Mouse (Mus musculus) ES-Bruce4 (cell line): ENCODE results near the gene Ssh1. TPM values are rescaled to one million over a fixed set of nuclear protein-coding genes. Genes with fewer than 3 reads are reported as not detected.

ENCODE experiments used
- H3K27ac ChIP-seq: 2 replicates; pipeline ENCODE4 v1.5.1; 2012; ENCODE audit warnings: low read length, inconsistent platforms; ENCODE audit not compliant: insufficient read depth
- H3K27me3 ChIP-seq: 2 replicates; pipeline ENCODE4 v1.6.1; 2012; ENCODE audit warnings: mild to moderate bottlenecking, low read length, inconsistent platforms; ENCODE audit not compliant: control insufficient read depth, poor library complexity, insufficient read depth, severe bottlenecking
- H3K36me3 ChIP-seq: 2 replicates; pipeline ENCODE4 v1.6.1; 2012; ENCODE audit warnings: inconsistent platforms, mild to moderate bottlenecking, low read length, moderate library complexity; ENCODE audit not compliant: control insufficient read depth, poor library complexity, insufficient read depth, severe bottlenecking
- H3K4me1 ChIP-seq: one replicate; pipeline ENCODE4 v1.8.1; 2011; ENCODE audit warnings: low read length; ENCODE audit not compliant: control insufficient read depth, insufficient read depth
- H3K4me3 ChIP-seq: 2 replicates; pipeline ENCODE4 v1.5.1; 2011; ENCODE audit warnings: low read depth, mild to moderate bottlenecking, low read length
- H3K9ac ChIP-seq: 2 replicates; pipeline ENCODE4 v1.6.1; 2012; ENCODE audit warnings: low read depth, mild to moderate bottlenecking, inconsistent platforms; ENCODE audit not compliant: poor library complexity, severe bottlenecking
- H3K9me3 ChIP-seq: replicated peaks from 2 replicates; pipeline ENCODE4 v1.6.1; 2012; ENCODE audit warnings: mild to moderate bottlenecking, low read length, inconsistent platforms; ENCODE audit not compliant: control insufficient read depth, poor library complexity, insufficient read depth, severe bottlenecking
- CTCF ChIP-seq: IDR thresholded peaks from one replicate; pipeline ENCODE4 v1.8.1; 2011; ENCODE audit warnings: low read depth, low read length
- EP300 ChIP-seq: IDR thresholded peaks from 2 replicates; pipeline ENCODE4 v1.6.1; 2011; ENCODE audit warnings: low read depth, low read length; ENCODE audit not compliant: insufficient read depth
- POLR2A ChIP-seq: IDR thresholded peaks from one replicate; pipeline ENCODE4 v1.8.1; 2011; ENCODE audit warnings: low read length; ENCODE audit not compliant: insufficient read depth
- polyA plus RNA-seq: library from polyadenylated mRNA; stranded (reverse); fragments of >200 nt; gene quantifications from 2 replicates; pipeline ENCODE4 v1.2.4, GENCODE M21; 2011; ENCODE audit warnings: low read depth; ENCODE audit not compliant: missing spikeins, insufficient read depth, insufficient read length

Gene Ssh1
- polyA plus RNA-seq, 1 experiment: 23.5 TPM

GRCm38 (mm10) chr5:113950786-113951692 is 42.7 kb downstream of the Ssh1 start:
- Histone ChIP-seq H3K27ac (no peak overlapping the region), H3K9ac (no peak overlapping the region)
- TF ChIP-seq POLR2A (no peak), EP300 (no peak), CTCF (no peak)

GRCm38 (mm10) chr5:113950133-113950532 is 43.6 kb downstream of the Ssh1 start:
- H3K4me3 ChIP-seq: no peak overlapping the region
- H3K36me3 ChIP-seq: no peaks in the 10 kb centered on the region
- H3K9me3 ChIP-seq: no peaks in the 10 kb centered on the region
- H3K27ac ChIP-seq: no peak overlapping the region
- no peak overlapping the region for H3K9ac ChIP-seq
- H3K4me1 ChIP-seq: no peaks in the 10 kb centered on the region
- TF ChIP-seq POLR2A (no peak), EP300 (no peak), CTCF (no peak)
- no peaks in the 10 kb centered on the region for H3K27me3 ChIP-seq

More at GRCm38 (mm10) chr5:113950786-113951692, 42.7 kb downstream of the Ssh1 start:
- no peaks in the 10 kb centered on the region for H3K9me3 ChIP-seq
- H3K36me3 ChIP-seq: no peaks in the 10 kb centered on the region
- no peaks in the 10 kb centered on the region for H3K4me1 ChIP-seq
- H3K27me3 ChIP-seq: no peaks in the 10 kb centered on the region
- no peak overlapping the region for H3K4me3 ChIP-seq

GRCm38 (mm10) chr5:113947280-113947679 is 46.4 kb downstream of the Ssh1 start:
- no peak for TF ChIP-seq POLR2A
- no peak for TF ChIP-seq CTCF
- TF ChIP-seq EP300: no peak
- Histone ChIP-seq H3K4me1 (no peaks in the 10 kb centered on the region), H3K9me3 (no peaks in the 10 kb centered on the region), H3K27ac (peak overlapping the region; percentile 28; the same call in 1 of the 2 replicates), H3K36me3 (no peaks in the 10 kb centered on the region), H3K4me3 (no peak overlapping the region), H3K9ac (no peak overlapping the region), H3K27me3 (no peaks in the 10 kb centered on the region)

- no peaks in the 10 kb centered on the region for H3K4me1 ChIP-seq
- no peaks in the 10 kb centered on the region for H3K27me3 ChIP-seq
- H3K4me3 ChIP-seq: no peak overlapping the region
- H3K9ac ChIP-seq: no peak overlapping the region
- H3K27ac ChIP-seq: no peak overlapping the region
- no peaks in the 10 kb centered on the region for H3K9me3 ChIP-seq
- TF ChIP-seq POLR2A (no peak), CTCF (no peak), EP300 (no peak)
- H3K36me3 ChIP-seq: no peaks in the 10 kb centered on the region
These were observed 48.6 kb downstream of the Ssh1 start for GRCm38 (mm10) chr5:113945126-113945525.

- no peaks in the 10 kb centered on the region for H3K9me3 ChIP-seq
- H3K27me3 ChIP-seq: no peaks in the 10 kb centered on the region
- H3K4me3 ChIP-seq: peak overlapping the region; percentile 75
- no peaks in the 10 kb centered on the region for H3K36me3 ChIP-seq
- H3K4me1 ChIP-seq: peaks cover 2% of the 10 kb centered on the region
- H3K9ac ChIP-seq: peak overlapping the region; percentile 70
- no peak overlapping the region for H3K27ac ChIP-seq
- TF ChIP-seq EP300 (no peak), CTCF (no peak), POLR2A (no peak)
These were observed 50.4 kb downstream of the Ssh1 start for GRCm38 (mm10) chr5:113943328-113943727.

GRCm38 (mm10) chr5:113942580-113942979 is 51.1 kb downstream of the Ssh1 start:
- TF ChIP-seq CTCF: peak; percentile 95
- peak; percentile 49 for TF ChIP-seq POLR2A
- TF ChIP-seq EP300: peak; percentile 58; the same call in 1 of the 2 replicates
- peak overlapping the region; percentile 75 for H3K4me3 ChIP-seq
- H3K4me1 ChIP-seq: peaks cover 2% of the 10 kb centered on the region
- peak overlapping the region; percentile 70 for H3K9ac ChIP-seq
- no peaks in the 10 kb centered on the region for H3K27me3 ChIP-seq
- H3K9me3 ChIP-seq: no peaks in the 10 kb centered on the region
- no peaks in the 10 kb centered on the region for H3K36me3 ChIP-seq
- no peak overlapping the region for H3K27ac ChIP-seq
